Mouse (Mus musculus): ENCODE measurements around the gene Ell2. TPM values are rescaled to one million over a fixed set of nuclear protein-coding genes. Genes with fewer than 3 reads are reported as not detected.

Ell2 gene
- polyA plus RNA-seq, 1 experiment, result 5.1 TPM

GRCm38 (mm10) chr13:75780096-75780495 lies 73.5 kb downstream of the Ell2 start:
- no peaks in the 10 kb centered on the region for H3K27me3 ChIP-seq (ENCODE audit: control insufficient read depth, insufficient read depth, insufficient read length)
- no peak overlapping the region for H3K4me3 ChIP-seq
- H3ac ChIP-seq (ENCODE audit: control insufficient read depth, insufficient read length), result no peak overlapping the region
- no peak overlapping the region for H3K4me2 ChIP-seq (ENCODE audit: low read depth)
- peaks cover 5% of the 10 kb centered on the region for H3K36me3 ChIP-seq (ENCODE audit: control insufficient read depth, insufficient read depth)
- no peaks in the 10 kb centered on the region for H3K79me2 ChIP-seq (ENCODE audit: control insufficient read depth, insufficient read depth)
- no peak for TF ChIP-seq USF1 (IDR thresholded peaks at IDR 0.05; ENCODE audit: low read depth)
- no peak for TF ChIP-seq E2F4 (IDR thresholded peaks at IDR 0.05; ENCODE audit: insufficient read depth)
- TF ChIP-seq TCF12 (IDR thresholded peaks at IDR 0.05; ENCODE audit: insufficient read depth, poor library complexity, severe bottlenecking), result no peak
- no peak for TF ChIP-seq MAX (IDR thresholded peaks at IDR 0.05; ENCODE audit: low read depth)
- TF ChIP-seq MYOD1 (IDR thresholded peaks at IDR 0.05; ENCODE audit: control insufficient read depth in 1 of 3, insufficient read length in 2 of 3, low read depth in 2 of 3), result no peak
- TF ChIP-seq TCF3 (IDR thresholded peaks at IDR 0.05; ENCODE audit: insufficient read length, low read depth), result no peak
- no peak for TF ChIP-seq REST (IDR thresholded peaks at IDR 0.05; ENCODE audit: insufficient read depth, insufficient read length)
- no peak for TF ChIP-seq POLR2A (IDR thresholded peaks at IDR 0.05; ENCODE audit: insufficient read length, low read depth)

GRCm38 (mm10) chr13:75785726-75786125 lies 79.2 kb downstream of the Ell2 start:
- Histone ChIP-seq H3K79me2 (ENCODE audit: control insufficient read depth, insufficient read depth) (no peaks in the 10 kb centered on the region), H3K4me3 (no peak overlapping the region), H3K36me3 (ENCODE audit: control insufficient read depth, insufficient read depth) (no peaks in the 10 kb centered on the region), H3K27me3 (ENCODE audit: control insufficient read depth, insufficient read depth, insufficient read length) (no peaks in the 10 kb centered on the region), H3ac (ENCODE audit: control insufficient read depth, insufficient read length) (no peak overlapping the region), H3K4me2 (ENCODE audit: low read depth) (no peak overlapping the region)
- TF ChIP-seq TCF3 (IDR thresholded peaks at IDR 0.05; ENCODE audit: insufficient read length, low read depth), result no peak
- TF ChIP-seq TCF12 (IDR thresholded peaks at IDR 0.05; ENCODE audit: insufficient read depth, poor library complexity, severe bottlenecking), result no peak
- no peak for TF ChIP-seq POLR2AphosphoS2 (IDR thresholded peaks at IDR 0.05; ENCODE audit: insufficient read length, low read depth)
- TF ChIP-seq SRF (IDR thresholded peaks at IDR 0.05; ENCODE audit: control insufficient read depth, insufficient read length, low read depth), result no peak
- no peak for TF ChIP-seq REST (IDR thresholded peaks at IDR 0.05; ENCODE audit: insufficient read depth, insufficient read length)
- TF ChIP-seq CEBPB (IDR thresholded peaks at IDR 0.05; ENCODE audit: insufficient read depth, poor library complexity, severe bottlenecking), result no peak
- TF ChIP-seq MAX (IDR thresholded peaks at IDR 0.05; ENCODE audit: low read depth), result no peak
- no peak for TF ChIP-seq USF1 (IDR thresholded peaks at IDR 0.05; ENCODE audit: low read depth)
- no peak for TF ChIP-seq MYOG (IDR thresholded peaks at IDR 0.05; ENCODE audit: control insufficient read depth in 1 of 3, insufficient read depth in 1 of 3, insufficient read length in 2 of 3, low read depth in 2 of 3)
- TF ChIP-seq MYOD1 (IDR thresholded peaks at IDR 0.05; ENCODE audit: control insufficient read depth in 1 of 3, insufficient read length in 2 of 3, low read depth in 2 of 3), result no peak
- TF ChIP-seq E2F4 (IDR thresholded peaks at IDR 0.05; ENCODE audit: insufficient read depth), result no peak
- TF ChIP-seq POLR2A (IDR thresholded peaks at IDR 0.05; ENCODE audit: insufficient read length, low read depth), result no peak

GRCm38 (mm10) chr13:75786264-75786663 lies 79.7 kb downstream of the Ell2 start:
- TF ChIP-seq USF1 (IDR thresholded peaks at IDR 0.05; ENCODE audit: low read depth) (no peak), POLR2A (IDR thresholded peaks at IDR 0.05; ENCODE audit: insufficient read length, low read depth) (no peak), MYOD1 (IDR thresholded peaks at IDR 0.05; ENCODE audit: control insufficient read depth in 1 of 3, insufficient read length in 2 of 3, low read depth in 2 of 3) (no peak), CEBPB (IDR thresholded peaks at IDR 0.05; ENCODE audit: insufficient read depth, poor library complexity, severe bottlenecking) (no peak)
- H3K79me2 ChIP-seq (ENCODE audit: control insufficient read depth, insufficient read depth), result no peaks in the 10 kb centered on the region
- no peaks in the 10 kb centered on the region for H3K36me3 ChIP-seq (ENCODE audit: control insufficient read depth, insufficient read depth)
- H3K27me3 ChIP-seq (ENCODE audit: control insufficient read depth, insufficient read depth, insufficient read length), result no peaks in the 10 kb centered on the region
- no peak overlapping the region for H3K4me3 ChIP-seq
- H3K4me2 ChIP-seq (ENCODE audit: low read depth), result no peak overlapping the region
- no peak overlapping the region for H3ac ChIP-seq (ENCODE audit: control insufficient read depth, insufficient read length)

GRCm38 (mm10) chr13:75787364-75787763 lies 80.8 kb downstream of the Ell2 start:
- Histone ChIP-seq H3K79me2 (ENCODE audit: control insufficient read depth, insufficient read depth) (no peaks in the 10 kb centered on the region), H3K27me3 (ENCODE audit: control insufficient read depth, insufficient read depth, insufficient read length) (no peaks in the 10 kb centered on the region), H3ac (ENCODE audit: control insufficient read depth, insufficient read length) (no peak overlapping the region), H3K4me3 (no peak overlapping the region), H3K36me3 (ENCODE audit: control insufficient read depth, insufficient read depth) (no peaks in the 10 kb centered on the region), H3K4me2 (ENCODE audit: low read depth) (no peak overlapping the region)
- TF ChIP-seq TCF12 (IDR thresholded peaks at IDR 0.05; ENCODE audit: insufficient read depth, poor library complexity, severe bottlenecking), result no peak
- TF ChIP-seq USF1 (IDR thresholded peaks at IDR 0.05; ENCODE audit: low read depth), result no peak
- no peak for TF ChIP-seq TCF3 (IDR thresholded peaks at IDR 0.05; ENCODE audit: insufficient read length, low read depth)
- no peak for TF ChIP-seq MAX (IDR thresholded peaks at IDR 0.05; ENCODE audit: low read depth)
- TF ChIP-seq MYOG (IDR thresholded peaks at IDR 0.05; ENCODE audit: control insufficient read depth in 1 of 3, insufficient read depth in 1 of 3, insufficient read length in 2 of 3, low read depth in 2 of 3), result no peak
- no peak for TF ChIP-seq POLR2AphosphoS2 (IDR thresholded peaks at IDR 0.05; ENCODE audit: insufficient read length, low read depth)
- TF ChIP-seq SRF (IDR thresholded peaks at IDR 0.05; ENCODE audit: control insufficient read depth, insufficient read length, low read depth), result no peak
- no peak for TF ChIP-seq MYOD1 (IDR thresholded peaks at IDR 0.05; ENCODE audit: control insufficient read depth in 1 of 3, insufficient read length in 2 of 3, low read depth in 2 of 3)
- no peak for TF ChIP-seq CEBPB (IDR thresholded peaks at IDR 0.05; ENCODE audit: insufficient read depth, poor library complexity, severe bottlenecking)
- no peak for TF ChIP-seq REST (IDR thresholded peaks at IDR 0.05; ENCODE audit: insufficient read depth, insufficient read length)
- no peak for TF ChIP-seq E2F4 (IDR thresholded peaks at IDR 0.05; ENCODE audit: insufficient read depth)
- no peak for TF ChIP-seq POLR2A (IDR thresholded peaks at IDR 0.05; ENCODE audit: insufficient read length, low read depth)

GRCm38 (mm10) chr13:75788178-75788577 lies 81.6 kb downstream of the Ell2 start:
- H3K27me3 ChIP-seq (ENCODE audit: control insufficient read depth, insufficient read depth, insufficient read length), result no peaks in the 10 kb centered on the region
- no peak overlapping the region for H3ac ChIP-seq (ENCODE audit: control insufficient read depth, insufficient read length)
- TF ChIP-seq MYOD1 (IDR thresholded peaks at IDR 0.05; ENCODE audit: control insufficient read depth in 1 of 3, insufficient read length in 2 of 3, low read depth in 2 of 3), result no peak
- H3K36me3 ChIP-seq (ENCODE audit: control insufficient read depth, insufficient read depth), result no peaks in the 10 kb centered on the region
- H3K79me2 ChIP-seq (ENCODE audit: control insufficient read depth, insufficient read depth), result no peaks in the 10 kb centered on the region
- no peak overlapping the region for H3K4me3 ChIP-seq
- H3K4me2 ChIP-seq (ENCODE audit: low read depth), result no peak overlapping the region
